Mouse (Mus musculus) lung, adult 2 months (tissue): ENCODE measurements around the gene Gpr37l1.

ENCODE experiments used
- CTCF ChIP-seq: fragments of 200-500 bp; IDR thresholded peaks from 2 replicates; pipeline ENCODE4 v1.5.1; 2011; ENCODE audit warnings: mild to moderate bottlenecking, low read length, control low read depth; ENCODE audit not compliant: insufficient read depth
- POLR2A ChIP-seq: fragments of 200-500 bp; IDR thresholded peaks from 2 replicates; pipeline ENCODE4 v1.6.1; 2011; ENCODE audit warnings: low read depth, mild to moderate bottlenecking, control low read depth, low read length, borderline replicate concordance; ENCODE audit errors: extremely low read depth

DNA sequence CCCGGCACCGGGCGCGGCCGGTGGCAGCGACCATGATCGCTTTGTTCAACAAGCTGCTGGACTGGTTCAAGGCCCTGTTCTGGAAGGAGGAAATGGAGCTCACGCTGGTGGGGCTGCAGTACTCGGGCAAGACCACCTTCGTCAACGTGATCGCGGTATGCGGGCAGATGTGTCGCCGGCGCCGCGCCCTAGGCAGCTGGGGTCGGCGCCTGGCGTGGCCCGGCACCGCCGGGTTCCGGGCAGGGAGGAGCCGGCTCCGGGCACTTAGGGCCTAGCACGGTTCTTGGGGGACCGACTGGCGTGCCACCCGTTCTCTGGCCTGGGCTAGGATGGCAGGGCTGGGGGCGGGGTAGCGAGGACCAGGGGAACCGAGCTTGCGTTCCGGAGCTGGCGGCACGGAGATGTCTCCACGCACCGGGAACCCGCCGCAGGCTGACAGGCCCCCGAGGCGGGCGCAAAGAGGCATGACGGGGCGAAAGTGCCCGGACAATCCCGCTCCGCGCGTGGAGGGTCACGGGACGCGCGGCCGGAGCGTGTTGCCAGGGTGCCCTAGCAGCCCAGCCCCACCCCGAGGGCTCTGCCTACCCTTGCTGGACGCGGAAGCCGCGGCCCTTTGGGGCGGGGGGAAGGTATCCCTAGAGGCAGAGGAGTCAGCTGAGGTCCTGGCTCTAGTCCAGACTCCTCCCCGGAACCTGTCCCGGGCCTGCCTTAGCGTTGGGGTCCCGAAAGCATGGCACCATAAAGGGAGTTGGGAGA is 20.4 kb downstream of the Gpr37l1 start:
- TF ChIP-seq POLR2A, result peak; percentile 54; the same call in 1 of the 2 replicates
- TF ChIP-seq CTCF, result no peak
